Mouse (Mus musculus) erythroblast, embryonic 14.5 days (primary cell): Measurements from ENCODE around the gene Josd2.

Source experiments
- GATA1 ChIP-seq: IDR thresholded peaks from 2 replicates; pipeline ENCODE4 v1.6.1; 2012; ENCODE audit warnings: low read length, inconsistent platforms, mixed read lengths
- TAL1 ChIP-seq: IDR thresholded peaks from 3 replicates; pipeline ENCODE4 v1.6.1; 2012; ENCODE audit warnings: low read length, inconsistent platforms, mixed read lengths

- TF ChIP-seq GATA1 (no peak), TAL1 (no peak)
Measured at GRCm38 (mm10) chr7:44500046-44500445, 32.3 kb downstream of the Josd2 start.
